Mouse (Mus musculus): ENCODE data around the gene Tgm6. TPM values are rescaled to one million over a fixed set of nuclear protein-coding genes. Genes with fewer than 3 reads are reported as not detected.

Gene Tgm6
- not detected in 2 replicates for total RNA-seq (2017)

- no peak for ATAC-seq (ENCODE audit: extremely low read depth, insufficient number of reproducible peaks, low FRiP score, poor library complexity, severe bottlenecking)
Measured at GRCm38 (mm10) chr2:130112116-130112515, at the start of gene Tgm6. Gene Tgm6 (plus strand): TSS chr2:130112416.

GRCm38 (mm10) chr2:130068228-130068627, 44.0 kb upstream of the Tgm6 start:
- no peak for ATAC-seq (ENCODE audit: extremely low read depth, insufficient number of reproducible peaks, low FRiP score, poor library complexity, severe bottlenecking)

GRCm38 (mm10) chr2:130070396-130070795, 41.8 kb upstream of the Tgm6 start:
- no peak for ATAC-seq (ENCODE audit: extremely low read depth, insufficient number of reproducible peaks, low FRiP score, poor library complexity, severe bottlenecking)

- no peak for ATAC-seq (ENCODE audit: extremely low read depth, insufficient number of reproducible peaks, low FRiP score, poor library complexity, severe bottlenecking)
Measured at GRCm38 (mm10) chr2:130112804-130113203, 588 bp downstream of the Tgm6 start.

GRCm38 (mm10) chr2:130113379-130113778, 1.2 kb downstream of the Tgm6 start:
- ATAC-seq (ENCODE audit: extremely low read depth, insufficient number of reproducible peaks, low FRiP score, poor library complexity, severe bottlenecking): no peak

- no peak for ATAC-seq (ENCODE audit: extremely low read depth, insufficient number of reproducible peaks, low FRiP score, poor library complexity, severe bottlenecking)
Measured at GRCm38 (mm10) chr2:130118649-130119048, 6.4 kb downstream of the Tgm6 start.

GRCm38 (mm10) chr2:130125279-130126059, 13.3 kb downstream of the Tgm6 start:
- ATAC-seq (ENCODE audit: extremely low read depth, insufficient number of reproducible peaks, low FRiP score, poor library complexity, severe bottlenecking): no peak

- ATAC-seq (ENCODE audit: extremely low read depth, insufficient number of reproducible peaks, low FRiP score, poor library complexity, severe bottlenecking): no peak
Measured at GRCm38 (mm10) chr2:130126073-130126472, 13.9 kb downstream of the Tgm6 start.

- ATAC-seq (ENCODE audit: extremely low read depth, insufficient number of reproducible peaks, low FRiP score, poor library complexity, severe bottlenecking): no peak
Measured at GRCm38 (mm10) chr2:130129687-130130086, 17.5 kb downstream of the Tgm6 start.

- no peak for ATAC-seq (ENCODE audit: extremely low read depth, insufficient number of reproducible peaks, low FRiP score, poor library complexity, severe bottlenecking)
Measured at GRCm38 (mm10) chr2:130143011-130143410, 30.8 kb downstream of the Tgm6 start.

- ATAC-seq (ENCODE audit: extremely low read depth, insufficient number of reproducible peaks, low FRiP score, poor library complexity, severe bottlenecking): no peak
Measured at GRCm38 (mm10) chr2:130144703-130145324, 32.6 kb downstream of the Tgm6 start.

GRCm38 (mm10) chr2:130146089-130146668, 34.0 kb downstream of the Tgm6 start:
- ATAC-seq (ENCODE audit: extremely low read depth, insufficient number of reproducible peaks, low FRiP score, poor library complexity, severe bottlenecking): no peak

GRCm38 (mm10) chr2:130155171-130155570, 43.0 kb downstream of the Tgm6 start:
- ATAC-seq (ENCODE audit: extremely low read depth, insufficient number of reproducible peaks, low FRiP score, poor library complexity, severe bottlenecking): no peak

GRCm38 (mm10) chr2:130155851-130156250, 43.6 kb downstream of the Tgm6 start:
- ATAC-seq (ENCODE audit: extremely low read depth, insufficient number of reproducible peaks, low FRiP score, poor library complexity, severe bottlenecking): no peak

- no peak for ATAC-seq (ENCODE audit: extremely low read depth, insufficient number of reproducible peaks, low FRiP score, poor library complexity, severe bottlenecking)
Measured at GRCm38 (mm10) chr2:130157231-130158087, 45.2 kb downstream of the Tgm6 start.

GRCm38 (mm10) chr2:130158088-130158437, 45.8 kb downstream of the Tgm6 start:
- ATAC-seq (ENCODE audit: extremely low read depth, insufficient number of reproducible peaks, low FRiP score, poor library complexity, severe bottlenecking): no peak

- no peak for ATAC-seq (ENCODE audit: extremely low read depth, insufficient number of reproducible peaks, low FRiP score, poor library complexity, severe bottlenecking)
Measured at GRCm38 (mm10) chr2:130162701-130163100, 50.5 kb downstream of the Tgm6 start.

- ATAC-seq (ENCODE audit: extremely low read depth, insufficient number of reproducible peaks, low FRiP score, poor library complexity, severe bottlenecking): no peak
Measured at GRCm38 (mm10) chr2:130166311-130167214, 54.3 kb downstream of the Tgm6 start.

Measured in neutrophil, adult 5-6 weeks (primary cell).